Mouse (Mus musculus) thymus, adult 2 months (tissue): ENCODE data around the gene Lrrk1.

Experiments
- CTCF ChIP-seq: fragments of 200-500 bp; IDR thresholded peaks from 2 replicates; pipeline ENCODE4 v1.5.1; 2012; ENCODE audit warnings: mild to moderate bottlenecking, control low read depth, low read length, moderate library complexity, borderline replicate concordance; ENCODE audit not compliant: control insufficient read depth, poor library complexity, insufficient read depth; ENCODE audit errors: extremely low read depth
- POLR2A ChIP-seq: fragments of 200-500 bp; IDR thresholded peaks from 2 replicates; pipeline ENCODE4 v1.6.1; 2012; ENCODE audit warnings: mild to moderate bottlenecking, low read length, control low read depth, moderate library complexity; ENCODE audit not compliant: control insufficient read depth, poor library complexity, insufficient read depth; ENCODE audit errors: extremely low read depth

DNA sequence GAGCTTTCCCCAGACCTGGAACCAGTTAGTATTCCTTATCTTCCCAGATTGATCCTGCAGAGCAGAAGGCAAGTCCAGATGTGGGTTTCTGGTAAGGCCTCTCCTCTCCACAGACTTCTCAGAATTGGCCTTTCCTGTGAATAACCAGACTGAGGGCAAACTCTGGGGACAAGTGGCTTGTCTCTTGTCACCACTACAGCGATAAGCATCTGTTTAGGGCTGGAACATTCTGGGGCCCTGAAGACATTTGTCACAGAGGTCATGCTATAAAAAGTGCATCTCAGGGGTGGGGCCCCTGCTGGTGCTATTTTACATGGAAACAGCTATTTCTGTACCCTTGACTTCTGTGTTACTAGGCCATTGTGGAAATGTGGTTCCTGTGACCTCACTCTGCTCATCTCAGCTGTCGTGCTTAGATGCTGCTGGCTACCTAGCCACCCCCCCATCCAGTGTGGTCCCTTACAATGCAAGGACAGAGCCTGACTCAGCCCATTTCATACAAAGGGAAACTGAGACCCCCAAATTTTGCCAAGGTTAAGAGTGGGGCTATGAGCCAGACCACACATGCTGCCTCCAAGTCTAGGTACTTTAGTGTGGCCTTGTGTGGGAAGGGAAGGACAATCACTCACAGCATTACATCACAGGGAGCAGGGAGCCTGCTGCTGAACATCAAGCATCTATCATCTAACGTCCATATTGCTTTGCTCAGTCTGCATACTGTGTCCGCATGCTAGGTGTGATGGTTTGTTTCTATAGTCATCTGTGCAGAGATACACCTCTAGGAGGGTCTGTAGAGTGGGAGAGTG lies 154.8 kb downstream of the Lrrk1 start:
- TF ChIP-seq CTCF, result no peak
- TF ChIP-seq POLR2A, result no peak
